ENCODE assay signal across 8 mouse cellular contexts in genomic region chr16:37776166-37776859, GRCm38 (mm10). TPM values are rescaled to one million over a fixed set of nuclear protein-coding genes. Genes with fewer than 3 reads are reported as not detected.
DNase-seq lines count a peak whose midpoint lies in the region; ATAC-seq and TF ChIP-seq lines count a peak whose summit lies in the region.

No protein-coding gene starts in this region.

- peak overlapping the region; percentile 72 for H3K4me2 ChIP-seq in heart, embryonic 13.5 days
- H3K4me2 ChIP-seq in hindbrain, embryonic 11.5 days (replicated peaks; ENCODE audit: low read depth, low read length): peak overlapping the region; percentile 88
- H3K4me2 ChIP-seq in midbrain, embryonic 11.5 days: peak overlapping the region; percentile 87

- 28% methylated on average over 14 of the region's 14 CpGs for WGBS in heart, embryonic 13.5 days
- 35% methylated on average over 13 of the region's 14 CpGs for WGBS in hindbrain, embryonic 11.5 days
- WGBS in midbrain, embryonic 11.5 days: 30% methylated on average over 14 of the region's 14 CpGs

- no peaks in the 10 kb centered on the region for H3K27me3 ChIP-seq in heart, embryonic 13.5 days (replicated peaks)
- H3K27me3 ChIP-seq in hindbrain, embryonic 11.5 days (ENCODE audit: control insufficient read depth, insufficient read depth, low read length): no peaks in the 10 kb centered on the region
- H3K27me3 ChIP-seq in midbrain, embryonic 11.5 days (ENCODE audit: control insufficient read depth, insufficient read depth, low read length): no peaks in the 10 kb centered on the region

- peaks cover 41% of the 10 kb centered on the region for H3K4me1 ChIP-seq in heart, embryonic 13.5 days
- no peaks in the 10 kb centered on the region for H3K4me1 ChIP-seq in bone marrow macrophage, adult 2 months (ENCODE audit: control insufficient read depth, insufficient read depth, low read length)
- H3K4me1 ChIP-seq in hindbrain, embryonic 11.5 days (replicated peaks; ENCODE audit: control insufficient read depth, insufficient read depth, low read length): no peaks in the 10 kb centered on the region
- H3K4me1 ChIP-seq in midbrain, embryonic 11.5 days (ENCODE audit: control insufficient read depth, insufficient read depth, low read length): peaks cover 12% of the 10 kb centered on the region

- H3K4me3 ChIP-seq in heart, embryonic 13.5 days: peak overlapping the region; percentile 80
- peak overlapping the region; percentile 50; the same call in 1 of the 2 replicates for H3K4me3 ChIP-seq in bone marrow macrophage, adult 2 months (ENCODE audit: insufficient read depth, low read length)
- H3K4me3 ChIP-seq in hindbrain, embryonic 11.5 days (ENCODE audit: low read depth, low read length): peak overlapping the region; percentile 70
- peak overlapping the region; percentile 69 for H3K4me3 ChIP-seq in midbrain, embryonic 11.5 days (ENCODE audit: low read depth, low read length)

- no peaks in the 10 kb centered on the region for H3K9me3 ChIP-seq in heart, embryonic 13.5 days
- no peaks in the 10 kb centered on the region for H3K9me3 ChIP-seq in hindbrain, embryonic 11.5 days (ENCODE audit: control insufficient read depth, low read length)
- no peaks in the 10 kb centered on the region for H3K9me3 ChIP-seq in midbrain, embryonic 11.5 days (ENCODE audit: control insufficient read depth, low read length)

- H3K27ac ChIP-seq in heart, embryonic 13.5 days (replicated peaks): peak overlapping the region; percentile 94
- no peak overlapping the region for H3K27ac ChIP-seq in bone marrow macrophage, adult 2 months (ENCODE audit: insufficient read depth, low read depth, low read length)
- H3K27ac ChIP-seq in hindbrain, embryonic 11.5 days (ENCODE audit: low read depth, low read length): no peak overlapping the region
- H3K27ac ChIP-seq in midbrain, embryonic 11.5 days (ENCODE audit: low read depth, low read length): no peak overlapping the region

- no peak for TF ChIP-seq POLR2A in bone marrow macrophage, adult 2 months (IDR thresholded peaks at IDR 0.05; ENCODE audit: borderline replicate concordance, low read depth, low read length)

- DNase-seq in heart, adult 18-20 months: no peak
- no peak for DNase-seq in hindbrain, embryonic 11.5 days (ENCODE audit: low spot score)
- peak; percentile 82 for DNase-seq in midbrain, embryonic 11.5 days (ENCODE audit: low spot score, missing footprints)
- no peak for DNase-seq in left cerebral cortex, postnatal 25 days (ENCODE audit: low spot score in 2 of 2)
- no peak for DNase-seq in right cerebral cortex, postnatal 36 days (ENCODE audit: low spot score in 2 of 2)
- no peak for DNase-seq in thymus, postnatal 14 days

- intact Hi-C loops in left cerebral cortex, postnatal 25 days (cut with DNase I): loop anchor here (5.0 kb wide), 1 partner anchor 91 kb away; the partner anchor contains the start of gene Lrrc58

- no peak for TF ChIP-seq CTCF in bone marrow macrophage, adult 2 months (IDR thresholded peaks at IDR 0.05; ENCODE audit: low read depth, low read length)

- peaks cover 19% of the 10 kb centered on the region for H3K36me3 ChIP-seq in heart, embryonic 13.5 days
- no peaks in the 10 kb centered on the region for H3K36me3 ChIP-seq in hindbrain, embryonic 11.5 days (ENCODE audit: control insufficient read depth, insufficient read depth, low read length)
- no peaks in the 10 kb centered on the region for H3K36me3 ChIP-seq in midbrain, embryonic 11.5 days (ENCODE audit: control insufficient read depth, insufficient read depth, low read length)

- peak overlapping the region; percentile 98 for H3K9ac ChIP-seq in heart, embryonic 13.5 days
- peak overlapping the region; percentile 88 for H3K9ac ChIP-seq in hindbrain, embryonic 11.5 days (ENCODE audit: low read depth, low read length)
- H3K9ac ChIP-seq in midbrain, embryonic 11.5 days (ENCODE audit: low read length): peak overlapping the region; percentile 86

- ATAC-seq in heart, embryonic 13.5 days (ENCODE audit: extremely low read depth, insufficient number of reproducible peaks, low FRiP score, low TSS enrichment): 0 out of 2 replicates have a peak, but pooled peaks have one; percentile 13
- ATAC-seq in hindbrain, embryonic 11.5 days (ENCODE audit: low FRiP score): peak; percentile 42; the same call in 1 of the 2 replicates
- ATAC-seq in midbrain, embryonic 11.5 days (ENCODE audit: low FRiP score): peak; percentile 61

RNA-seq across cellular contexts. Expression of gene Fstl1, which starts 0.4 kb away (rescaled TPM):
- polyA plus RNA-seq in heart, embryonic 13.5 days (2015; fragmentation: Nextera tagmentation; extraction: Ambion mirVana): 429 and 466 TPM in 2 replicates
- total RNA-seq in heart, adult 18-20 months (2021): 10 to 100 TPM; 41.3 to 41.9 TPM
- 3.6 and 3.8 TPM in 2 replicates for polyA plus RNA-seq in bone marrow macrophage, adult 2 months (2012; ENCODE audit: insufficient read depth, insufficient read length, missing spikeins)
- polyA plus RNA-seq in hindbrain, embryonic 11.5 days (2014; fragmentation: Nextera tagmentation; extraction: Ambion mirVana): 231 and 271 TPM in 2 replicates
- 199 and 211 TPM in 2 replicates for polyA plus RNA-seq in midbrain, embryonic 11.5 days (2014; fragmentation: Nextera tagmentation; extraction: Ambion mirVana)
- 10 to 100 TPM; 31.7 to 36.9 TPM for total RNA-seq in left cerebral cortex, postnatal 25 days (2021)

Comparison
In these comparisons a context has a peak if more than half of its experiments do, and no peak if none do; other contexts are left out.
1. RNA of gene Fstl1, which starts 0.4 kb away (polyA plus RNA-seq): 429 to 466 TPM in heart, embryonic 13.5 days, 231 to 271 TPM in hindbrain, embryonic 11.5 days and 199 to 211 TPM in midbrain, embryonic 11.5 days; 3.6 to 3.8 TPM in bone marrow macrophage, adult 2 months; every median in the first group is over 10 times any median in the second.
2. Peak in every context shown above with its lines, with median percentiles within 50 percentile points of each other: ATAC-seq, H3K4me2 ChIP-seq, H3K4me3 ChIP-seq and H3K9ac ChIP-seq.